Comparison of ENCODE assay signal across 9 mouse cellular contexts in the genomic region with DNA sequence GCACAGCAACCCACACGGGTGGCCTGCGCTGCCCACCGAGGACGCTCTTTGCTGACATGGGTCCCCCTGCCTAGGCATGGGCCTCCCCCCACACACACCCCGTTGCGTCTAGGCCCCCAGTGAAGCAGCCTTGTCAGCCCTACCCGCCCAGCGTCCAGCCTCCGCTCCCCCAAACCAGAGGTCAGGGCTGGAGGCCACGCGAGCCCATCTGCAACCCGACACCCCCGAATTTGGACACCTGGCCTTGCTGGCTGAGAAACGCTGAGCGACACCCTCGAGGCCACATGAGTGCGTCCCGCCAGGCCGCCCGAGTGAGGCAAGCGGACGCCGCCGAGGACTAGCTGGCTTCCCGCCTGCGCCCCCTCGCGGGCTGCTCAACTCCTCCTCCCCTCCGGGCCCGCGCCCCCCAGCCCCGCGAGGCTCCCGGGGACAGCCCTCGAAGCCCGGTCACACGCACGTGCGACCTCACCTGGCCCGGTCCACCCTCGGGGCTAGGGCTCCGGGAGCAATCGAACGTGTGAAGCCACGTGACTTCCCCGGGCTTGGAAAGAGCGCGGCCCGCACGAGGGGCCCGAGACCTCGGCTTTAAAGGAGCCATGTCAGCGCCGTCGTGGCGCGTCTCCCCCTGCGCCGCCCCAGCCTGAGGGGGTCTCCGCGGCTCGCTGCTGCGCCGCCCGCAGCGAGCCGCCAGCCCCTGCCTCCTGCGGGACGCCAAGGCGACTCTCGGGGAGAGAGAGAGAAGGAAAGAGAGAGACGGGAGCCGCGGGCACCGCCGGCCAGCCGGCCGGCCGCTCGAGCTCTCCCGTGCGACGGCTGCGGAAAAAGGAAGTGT. TPM values are rescaled to one million over a fixed set of nuclear protein-coding genes. Genes with fewer than 3 reads are reported as not detected.
DNase-seq lines count a peak whose midpoint lies in the region; ATAC-seq and TF ChIP-seq lines count a peak whose summit lies in the region.
"Had no signal": no experiment of that assay in that cellular context is flagged by ENCODE, and none has a peak within 500 bp of the region (broad histone marks: within the 10 kb centered on the region; RNA-seq: fewer than 3 reads in every experiment).

No protein-coding gene starts in this region.

- peak; percentile 55 for ATAC-seq in forebrain, embryonic 12.5 days (ENCODE audit: low FRiP score)

- no peaks in the 10 kb centered on the region for H3K36me3 ChIP-seq in ES-E14 (ENCODE audit: control insufficient read depth, insufficient read depth, low read length, poor library complexity, severe bottlenecking)
- no peaks in the 10 kb centered on the region for H3K36me3 ChIP-seq in forebrain, embryonic 12.5 days (replicated peaks)
- no peaks in the 10 kb centered on the region for H3K36me3 ChIP-seq in splenic B cell, adult 2 months (ENCODE audit: control insufficient read depth, insufficient read depth, low read length, poor library complexity, severe bottlenecking)

- no peaks in the 10 kb centered on the region for H3K9me3 ChIP-seq in ES-E14 (ENCODE audit: control insufficient read depth, insufficient read depth, low read depth, low read length)
- no peaks in the 10 kb centered on the region for H3K9me3 ChIP-seq in forebrain, embryonic 12.5 days

- intact Hi-C loops in heart, postnatal 36 days (cut with DNase I) = no loop called here

- peaks cover 69% of the 10 kb centered on the region for H3K27me3 ChIP-seq in forebrain, embryonic 12.5 days
- H3K27me3 ChIP-seq in splenic B cell, adult 2 months (ENCODE audit: control insufficient read depth, insufficient read depth, low read length, poor library complexity, severe bottlenecking) = no peaks in the 10 kb centered on the region; the same call in 1 of the 2 replicates

- DNase-seq in ES-E14 (ENCODE audit: low read depth, low spot score) = no peak
- DNase-seq in brain, adult 2 months (ENCODE audit: low read depth, low spot score) = peak; percentile 50
- peak; percentile 39 to 59 for DNase-seq in heart, postnatal 36 days
- DNase-seq in layer of hippocampus, adult 18-20 months (ENCODE audit: low spot score in 2 of 2) = peak; percentile 40 to 56
- DNase-seq in lung, postnatal 10 days = peak; percentile 32
- peak; percentile 22 for DNase-seq in splenic B cell, adult 2 months (ENCODE audit: low read depth, low spot score)
- no peak for DNase-seq in spleen, postnatal 14 days (ENCODE audit: low spot score in 2 of 2)

- H3K4me3 ChIP-seq in ES-E14 (ENCODE audit: insufficient read depth in 1 of 2, low read depth in 1 of 2, low read length in 2 of 2, poor library complexity in 1 of 2, severe bottlenecking in 1 of 2) = peak overlapping the region; percentile 64 to 79; a peak in 3 of 4 replicates
- peak overlapping the region; percentile 55 for H3K4me3 ChIP-seq in forebrain, embryonic 12.5 days (replicated peaks)

- H3K27ac ChIP-seq in ES-E14 (ENCODE audit: insufficient read depth, low read depth, low read length, poor library complexity, severe bottlenecking) = no peak overlapping the region
- no peak overlapping the region for H3K27ac ChIP-seq in forebrain, embryonic 12.5 days

- WGBS in forebrain, embryonic 12.5 days = 5% methylated on average over 70 of the region's 84 CpGs

- H3K9ac ChIP-seq in ES-E14 (ENCODE audit: insufficient read depth, low read depth, low read length, poor library complexity, severe bottlenecking) = peak overlapping the region; percentile 50; the same call in 1 of the 2 replicates
- peak overlapping the region; percentile 49; the same call in 1 of the 2 replicates for H3K9ac ChIP-seq in forebrain, embryonic 12.5 days

- in situ Hi-C loops in ES-E14 (cut with MboI; ENCODE audit: low sequenced_read_pairs in 2 of 2, unreplicated experiment in 2 of 2) = no loop called here

- peaks cover 0 to 8% of the 10 kb centered on the region in 2 experiments; a peak in 2 of 4 replicates for H3K4me1 ChIP-seq in ES-E14 (ENCODE audit: control insufficient read depth in 2 of 2, insufficient read depth in 2 of 2, low read length in 2 of 2, poor library complexity in 1 of 2)
- H3K4me1 ChIP-seq in forebrain, embryonic 12.5 days = peaks cover 28% of the 10 kb centered on the region

- H3K4me2 ChIP-seq in forebrain, embryonic 12.5 days = peak overlapping the region; percentile 86

TF ChIP-seq in ES-E14, 5 proteins besides CTCF, POLR2A, EP300 and RAD21:
- TF ChIP-seq CHD2 (IDR thresholded peaks at IDR 0.05; ENCODE audit: low read depth, low read length) = no peak
- TF ChIP-seq ZC3H11A (IDR thresholded peaks at IDR 0.05; ENCODE audit: borderline replicate concordance, low read depth, low read length) = no peak
- TF ChIP-seq HCFC1 (IDR thresholded peaks at IDR 0.05; ENCODE audit: borderline replicate concordance, insufficient read depth, low read length) = no peak
- TF ChIP-seq MAFK (IDR thresholded peaks at IDR 0.05; ENCODE audit: insufficient read depth, low read depth, low read length) = no peak
- no peak for TF ChIP-seq ZNF384 (IDR thresholded peaks at IDR 0.05; ENCODE audit: low read depth, low read length)

RNA-seq across cellular contexts. Expression of gene Cpeb1, which starts 1.6 kb away (rescaled TPM):
- total RNA-seq in ES-E14 (2012; rRNA removed) = 2.3 and 5.8 TPM in 2 replicates
- 1.5 and 1.8 TPM in 2 replicates for polyA plus RNA-seq in forebrain, embryonic 12.5 days (2016; fragmentation: Nextera tagmentation; extraction: Ambion mirVana)
- 10 to 100 TPM; 11.4 to 15.8 TPM for total RNA-seq in heart, postnatal 36 days (2021)
- 100 to 1,000 TPM; 114 to 125 TPM for total RNA-seq in layer of hippocampus, adult 18-20 months (2021)
- total RNA-seq: neutrophil, adult 5-6 weeks had no signal

RNA-seq across cellular contexts. Expression of gene Ap3b2, which starts 40.1 kb away (rescaled TPM):
- 3.8 and 5.3 TPM in 2 replicates for total RNA-seq in ES-E14 (2012; rRNA removed)
- polyA plus RNA-seq in forebrain, embryonic 12.5 days (2016; fragmentation: Nextera tagmentation; extraction: Ambion mirVana) = 52.0 and 60.1 TPM in 2 replicates
- under 1 TPM in 1 of 2 experiments, not detected in 1; 0.44 TPM for total RNA-seq in heart, postnatal 36 days (2021)
- total RNA-seq in layer of hippocampus, adult 18-20 months (2021) = 100 to 1,000 TPM; 164 to 171 TPM
- total RNA-seq: neutrophil, adult 5-6 weeks had no signal

RNA-seq across cellular contexts. Expression of gene BC048679, which starts 44.4 kb away (rescaled TPM):
- 0.62 TPM in 1 of 2 replicates, not detected in the other for total RNA-seq in ES-E14 (2012; rRNA removed)
- polyA plus RNA-seq in forebrain, embryonic 12.5 days (2016; fragmentation: Nextera tagmentation; extraction: Ambion mirVana) = not detected in 2 replicates
- total RNA-seq in heart, postnatal 36 days (2021) = not detected
- total RNA-seq in layer of hippocampus, adult 18-20 months (2021) = not detected
- total RNA-seq: neutrophil, adult 5-6 weeks had no signal

Comparison
In these comparisons a context has a peak if more than half of its experiments do, and no peak if none do; other contexts are left out.
1. DNase-seq: peak in brain, adult 2 months (single experiment), heart, postnatal 36 days (2 of 2), layer of hippocampus, adult 18-20 months (2 of 2), lung, postnatal 10 days (single experiment) and splenic B cell, adult 2 months (single experiment); none in ES-E14 (single experiment) and spleen, postnatal 14 days (0 of 2).
2. RNA of gene Cpeb1, which starts 1.6 kb away (total RNA-seq): 114 to 125 TPM in layer of hippocampus, adult 18-20 months; 11.4 to 15.8 TPM in heart, postnatal 36 days and 2.3 to 5.8 TPM in ES-E14; every median in the first group is over 4 times any median in the second.
3. RNA of gene Ap3b2, which starts 40.1 kb away (total RNA-seq): 164 to 171 TPM in layer of hippocampus, adult 18-20 months; 3.8 to 5.3 TPM in ES-E14 and 0.44 TPM in heart, postnatal 36 days; every median in the first group is over 10 times any median in the second.